19 mouse cellular contexts compared by ENCODE assay signal in the genomic region with DNA sequence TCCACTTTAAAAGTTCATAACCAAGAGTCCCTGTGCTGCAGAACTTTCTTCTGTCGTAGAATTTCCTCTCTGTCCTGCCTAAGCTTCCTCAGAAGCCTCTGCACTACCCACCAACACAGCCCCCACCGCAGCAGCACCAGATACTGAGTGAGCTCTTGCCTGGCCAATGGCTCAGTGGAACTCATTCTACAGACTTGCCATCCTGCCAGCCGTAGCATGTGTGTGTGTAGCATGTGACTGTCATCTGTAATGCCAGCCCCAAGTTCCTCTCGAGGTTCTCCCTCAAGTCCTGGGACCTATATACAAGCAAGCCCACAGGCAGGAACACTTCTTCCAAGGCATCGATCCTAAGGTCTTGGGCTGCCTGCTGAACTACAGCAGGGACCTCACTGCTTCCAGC. TPM values are rescaled to one million over a fixed set of nuclear protein-coding genes. Genes with fewer than 3 reads are reported as not detected.
DNase-seq lines count a peak whose midpoint lies in the region; ATAC-seq lines count a peak whose summit lies in the region.
"Had no signal": no experiment of that assay in that cellular context is flagged by ENCODE, and none has a peak within 500 bp of the region (broad histone marks: within the 10 kb centered on the region; RNA-seq: fewer than 3 reads in every experiment).

No protein-coding gene starts in this region.

- H3K4me2 ChIP-seq in heart, embryonic 12.5 days, result no peak overlapping the region
- no peak overlapping the region for H3K4me2 ChIP-seq in lung, embryonic 16.5 days (ENCODE audit: low read depth, low read length)
- H3K4me2 ChIP-seq in embryonic facial prominence, embryonic 13.5 days, result no peak overlapping the region
- H3K4me2 ChIP-seq: forebrain, embryonic 12.5 days; heart, embryonic 11.5 days; hindbrain, embryonic 13.5 days had no signal

- H3K4me1 ChIP-seq in heart, embryonic 12.5 days (replicated peaks), result peaks cover 20% of the 10 kb centered on the region
- H3K4me1 ChIP-seq in lung, embryonic 16.5 days (replicated peaks; ENCODE audit: control insufficient read depth, insufficient read depth, low read length), result peaks cover 13% of the 10 kb centered on the region; the same call in 1 of the 2 replicates
- peaks cover 23% of the 10 kb centered on the region for H3K4me1 ChIP-seq in embryonic facial prominence, embryonic 13.5 days

- DNase-seq in heart, adult 9 months (ENCODE audit: low spot score in 2 of 2), result no peak
- DNase-seq in lung, postnatal 36 days, result no peak
- DNase-seq in frontal cortex, postnatal 14 days (ENCODE audit: low spot score in 2 of 2), result no peak
- DNase-seq: adrenal gland, postnatal 14 days; cerebellum, adult 11-12 months; cerebellum, adult 9-10 months; gastrocnemius, postnatal 14 days had no signal

- no peaks in the 10 kb centered on the region for H3K27me3 ChIP-seq in heart, embryonic 12.5 days (replicated peaks)
- no peaks in the 10 kb centered on the region for H3K27me3 ChIP-seq in lung, embryonic 16.5 days (ENCODE audit: control insufficient read depth, insufficient read depth, low read depth, low read length)
- H3K27me3 ChIP-seq in embryonic facial prominence, embryonic 13.5 days, result no peaks in the 10 kb centered on the region
- H3K27me3 ChIP-seq: CH12.LX; forebrain, embryonic 12.5 days; hindbrain, embryonic 13.5 days; Patski had no signal

- H3K27ac ChIP-seq in heart, embryonic 12.5 days (ENCODE audit: poor library complexity, severe bottlenecking), result 0 out of 2 replicates have a peak overlapping the region, but pooled peaks have one; percentile 19
- peak overlapping the region; percentile 41; the same call in 1 of the 2 replicates for H3K27ac ChIP-seq in lung, embryonic 16.5 days (ENCODE audit: low read length)
- H3K27ac ChIP-seq in embryonic facial prominence, embryonic 13.5 days, result peak overlapping the region; percentile 74
- H3K27ac ChIP-seq: forebrain, embryonic 12.5 days had no signal

- ATAC-seq in heart, embryonic 12.5 days (ENCODE audit: insufficient number of reproducible peaks, low FRiP score), result no peak
- no peak for ATAC-seq in lung, embryonic 16.5 days (ENCODE audit: low read depth)
- no peak for ATAC-seq in embryonic facial prominence, embryonic 13.5 days (ENCODE audit: insufficient number of reproducible peaks, insufficient read depth, low FRiP score, low TSS enrichment, low read depth)
- ATAC-seq: activated CD4-positive, CD25-positive, alpha-beta regulatory T cell, adult 4 months; forebrain, embryonic 16.5 days; hindbrain, postnatal 0 days; intestine, embryonic 16.5 days; Patski had no signal

- 0 out of 2 replicates have a peak overlapping the region, but pooled peaks have one; percentile 28 for H3K9ac ChIP-seq in heart, embryonic 12.5 days
- no peak overlapping the region for H3K9ac ChIP-seq in lung, embryonic 16.5 days (ENCODE audit: low read length)
- H3K9ac ChIP-seq in embryonic facial prominence, embryonic 13.5 days, result no peak overlapping the region
- H3K9ac ChIP-seq: forebrain, embryonic 12.5 days; hindbrain, embryonic 13.5 days had no signal

- H3K4me3 ChIP-seq in heart, embryonic 12.5 days, result no peak overlapping the region
- no peak overlapping the region for H3K4me3 ChIP-seq in lung, embryonic 16.5 days (ENCODE audit: low read length)
- no peak overlapping the region for H3K4me3 ChIP-seq in embryonic facial prominence, embryonic 13.5 days
- H3K4me3 ChIP-seq: forebrain, embryonic 12.5 days; hindbrain, embryonic 13.5 days had no signal

- 71% methylated on average over 5 of the region's 5 CpGs for WGBS in heart, embryonic 12.5 days
- WGBS in lung, embryonic 16.5 days, result 79% methylated on average over 5 of the region's 5 CpGs
- 80% methylated on average over 5 of the region's 5 CpGs for WGBS in embryonic facial prominence, embryonic 13.5 days

- H3K9me3 ChIP-seq in heart, embryonic 12.5 days (replicated peaks), result no peaks in the 10 kb centered on the region
- H3K9me3 ChIP-seq in lung, embryonic 16.5 days (ENCODE audit: control insufficient read depth, low read length), result no peaks in the 10 kb centered on the region
- H3K9me3 ChIP-seq in embryonic facial prominence, embryonic 13.5 days, result no peaks in the 10 kb centered on the region
- H3K9me3 ChIP-seq: forebrain, embryonic 12.5 days; hindbrain, embryonic 13.5 days had no signal

- H3K36me3 ChIP-seq in heart, embryonic 12.5 days, result peaks cover 82% of the 10 kb centered on the region
- peaks cover 27% of the 10 kb centered on the region for H3K36me3 ChIP-seq in lung, embryonic 16.5 days (ENCODE audit: control insufficient read depth, insufficient read depth, low read length)
- H3K36me3 ChIP-seq in embryonic facial prominence, embryonic 13.5 days, result peaks cover 61% of the 10 kb centered on the region
- H3K36me3 ChIP-seq: forebrain, embryonic 12.5 days had no signal

RNA-seq across cellular contexts. Expression of gene Dgki, which starts 38.1 kb away (rescaled TPM):
- polyA plus RNA-seq in heart, embryonic 12.5 days (2016; fragmentation: Nextera tagmentation; extraction: Ambion mirVana), result 0.84 and 0.86 TPM in 2 replicates
- 0.58 and 0.67 TPM in 2 replicates for polyA plus RNA-seq in lung, embryonic 16.5 days (2015; fragmentation: Nextera tagmentation; extraction: Ambion mirVana)
- polyA plus RNA-seq in embryonic facial prominence, embryonic 13.5 days (2015; fragmentation: Nextera tagmentation; extraction: Ambion mirVana), result 0.84 and 1.1 TPM in 2 replicates

Comparison
In these comparisons a context has a peak if more than half of its experiments do, and no peak if none do; other contexts are left out.
1. H3K27ac ChIP-seq: peak in every context shown above with its lines; median percentile 74 in embryonic facial prominence, embryonic 13.5 days; 41 in lung, embryonic 16.5 days; 19 in heart, embryonic 12.5 days.